In genomic region chr7:87824898-87825297, GRCm38 (mm10) we compare ENCODE assay signal across 26 mouse cellular contexts.
A peak's percentile ranks its signal among the peaks of the same experiment; 100 is the strongest.
DNase-seq lines count a peak whose midpoint lies in the region; TF ChIP-seq lines count a peak whose summit lies in the region.
"Had no signal": no experiment of that assay in that cellular context is flagged by ENCODE, and none has a peak within 500 bp of the region (broad histone marks: within the 10 kb centered on the region; RNA-seq: fewer than 3 reads in every experiment).

No protein-coding gene starts in this region.

- DNase-seq in heart, adult 11 months = peak; percentile 76
- DNase-seq in heart, postnatal 4 days = no peak
- DNase-seq in A20 (ENCODE audit: low read depth, low spot score) (peak; percentile 83), CH12.LX (ENCODE audit: extremely low read depth) (peak; percentile 86)
- DNase-seq in splenic B cell, adult 2 months (ENCODE audit: low read depth, low spot score) = peak; percentile 74
- DNase-seq in lung, postnatal 25 days (ENCODE audit: low spot score) = no peak
- DNase-seq in Muller cell, postnatal 12 days (ENCODE audit: inconsistent ontology term) = no peak
- DNase-seq: adrenal gland, adult 8-10 months; adrenal gland, postnatal 25 days; cerebellum, adult 11-12 months; cerebellum, adult 8-10 months; cerebellum, postnatal 10 days; cerebellum, postnatal 36 days; embryo, embryonic 11 days; forebrain, postnatal 0 days; gastrocnemius, adult 2 months; gastrocnemius, postnatal 14 days; heart, adult 18-20 months; heart, postnatal 10 days; heart, postnatal 36 days had no signal

- peaks cover 0 to 25% of the 10 kb centered on the region in 2 experiments; a peak in 2 of 4 replicates for H3K4me1 ChIP-seq in CH12.LX (ENCODE audit: control insufficient read depth in 1 of 2, insufficient read depth in 2 of 2)
- H3K4me1 ChIP-seq: embryonic facial prominence, embryonic 15.5 days; heart, embryonic 12.5 days; heart, embryonic 15.5 days had no signal

- H3K79me2 ChIP-seq in CH12.LX (replicated peaks; ENCODE audit: control insufficient read depth, extremely low read depth, insufficient read depth, poor library complexity, severe bottlenecking) = no peaks in the 10 kb centered on the region

- TF ChIP-seq RAD21 in CH12.LX (IDR thresholded peaks at IDR 0.05; ENCODE audit: low read depth, low read length) = peak; percentile 27

- H3K27me3 ChIP-seq in CH12.LX (replicated peaks) = no peaks in the 10 kb centered on the region
- H3K27me3 ChIP-seq in splenic B cell, adult 2 months (ENCODE audit: control insufficient read depth, insufficient read depth, low read length, poor library complexity, severe bottlenecking) = no peaks in the 10 kb centered on the region
- H3K27me3 ChIP-seq: embryonic facial prominence, embryonic 15.5 days; heart, embryonic 12.5 days; heart, embryonic 15.5 days had no signal

- no peak overlapping the region for H3K4me3 ChIP-seq in CH12.LX (replicated peaks in 1 of 3; ENCODE audit: low read depth in 2 of 3, low read length in 2 of 3, poor library complexity in 1 of 3)
- H3K4me3 ChIP-seq: embryonic facial prominence, embryonic 15.5 days; gastrocnemius, adult 2 months; heart, embryonic 12.5 days; heart, embryonic 15.5 days had no signal

- H3K9me3 ChIP-seq in CH12.LX (replicated peaks; ENCODE audit: low read length) = no peaks in the 10 kb centered on the region
- H3K9me3 ChIP-seq: embryonic facial prominence, embryonic 15.5 days; G1E; heart, embryonic 12.5 days; heart, embryonic 15.5 days had no signal

- no peak overlapping the region for H3K27ac ChIP-seq in CH12.LX (ENCODE audit: insufficient read depth, low read depth)
- H3K27ac ChIP-seq: embryonic facial prominence, embryonic 15.5 days; gastrocnemius, adult 2 months; heart, embryonic 15.5 days; hindbrain, embryonic 14.5 days; hindbrain, postnatal 0 days had no signal

- no peaks in the 10 kb centered on the region for H3K36me3 ChIP-seq in CH12.LX (replicated peaks in 1 of 2; ENCODE audit: control insufficient read depth in 1 of 2, insufficient read depth in 1 of 2, low read length in 1 of 2)
- no peaks in the 10 kb centered on the region for H3K36me3 ChIP-seq in splenic B cell, adult 2 months (ENCODE audit: control insufficient read depth, insufficient read depth, low read length, poor library complexity, severe bottlenecking)
- H3K36me3 ChIP-seq: embryonic facial prominence, embryonic 15.5 days; G1E; heart, embryonic 12.5 days; heart, embryonic 15.5 days had no signal

- no peak overlapping the region for H3K9ac ChIP-seq in CH12.LX (ENCODE audit: insufficient read depth, low read depth)
- H3K9ac ChIP-seq: embryonic facial prominence, embryonic 15.5 days; forebrain, postnatal 0 days; heart, embryonic 12.5 days; heart, embryonic 15.5 days; hindbrain, embryonic 14.5 days had no signal

- in situ Hi-C loops in CH12.LX (cut with MboI; ENCODE audit: low pct_ligation_motif_present, low pct_unique_long_range_greater_than_20kb, low sequenced_read_pairs) = no loop called here

- peak; percentile 98 for TF ChIP-seq EP300 in CH12.LX (IDR thresholded peaks at IDR 0.05; ENCODE audit: low read length)

- dilution Hi-C loops in CH12.LX (cut with MboI; ENCODE audit: extremely low pct_ligation_motif_present, extremely low pct_unique_long_range_greater_than_20kb, low sequenced_read_pairs) = no loop called here

- TF ChIP-seq CTCF in CH12.LX (conservative IDR thresholded peaks at IDR 0.05 in 1 of 2, IDR thresholded peaks at IDR 0.05 in 1 of 2; ENCODE audit: low read depth in 2 of 2, low read length in 2 of 2) = peak in 1 of 2 experiments; percentile 9; a peak in 1 of 4 replicates

- H3K4me2 ChIP-seq in CH12.LX (ENCODE audit: insufficient read depth, low read depth, poor library complexity, severe bottlenecking) = peak overlapping the region; percentile 74
- H3K4me2 ChIP-seq: embryonic facial prominence, embryonic 15.5 days; heart, embryonic 12.5 days; heart, embryonic 15.5 days; hindbrain, embryonic 14.5 days had no signal

- no peak for TF ChIP-seq POLR2A in CH12.LX (IDR thresholded peaks at IDR 0.05; ENCODE audit: low read depth, low read length)

TF ChIP-seq in CH12.LX, 34 proteins besides CTCF, POLR2A, EP300 and RAD21:
- TF ChIP-seq JUN (IDR thresholded peaks at IDR 0.05; ENCODE audit: insufficient read depth, low read depth, low read length) = peak; percentile 64
- peak; percentile 64; the same call in 1 of the 2 replicates for TF ChIP-seq MEF2A (IDR thresholded peaks at IDR 0.05; ENCODE audit: borderline replicate concordance, low read depth, low read length)
- TF ChIP-seq USF2 (conservative IDR thresholded peaks at IDR 0.05; ENCODE audit: low read depth, low read length) = no peak
- TF ChIP-seq E2F4 (IDR thresholded peaks at IDR 0.05; ENCODE audit: insufficient replicate concordance, low read depth, low read length) = peak; percentile 52; the same call in 1 of the 2 replicates
- peak; percentile 71; the same call in 1 of the 2 replicates for TF ChIP-seq CHD2 (IDR thresholded peaks at IDR 0.05; ENCODE audit: low read length)
- TF ChIP-seq MYC (IDR thresholded peaks at IDR 0.05; ENCODE audit: low read depth, low read length) = 0 out of 2 replicates have a peak, but pooled peaks have one; percentile 26
- no peak for TF ChIP-seq NRF1 (IDR thresholded peaks at IDR 0.05; ENCODE audit: low read depth, low read length)
- TF ChIP-seq MXI1 (IDR thresholded peaks at IDR 0.05; ENCODE audit: low read depth, low read length) = no peak
- no peak for TF ChIP-seq CHD1 (IDR thresholded peaks at IDR 0.05; ENCODE audit: low read depth, low read length)
- TF ChIP-seq KAT2A (IDR thresholded peaks at IDR 0.05; ENCODE audit: insufficient replicate concordance, low read length) = no peak
- TF ChIP-seq ZMIZ1 (IDR thresholded peaks at IDR 0.05; ENCODE audit: low read depth, low read length) = no peak
- TF ChIP-seq MAFK (IDR thresholded peaks at IDR 0.05; ENCODE audit: insufficient replicate concordance, low read length) = peak; percentile 61; the same call in 1 of the 2 replicates
- TF ChIP-seq USF1 (IDR thresholded peaks at IDR 0.05; ENCODE audit: low read depth, low read length) = no peak
- no peak for TF ChIP-seq HCFC1 (IDR thresholded peaks at IDR 0.05; ENCODE audit: low read depth, low read length)
- TF ChIP-seq JUND (conservative IDR thresholded peaks at IDR 0.05; ENCODE audit: low read depth, low read length) = peak; percentile 75
- no peak for TF ChIP-seq SMC3 (IDR thresholded peaks at IDR 0.05; ENCODE audit: low read depth, low read length)
- TF ChIP-seq TCF12 (IDR thresholded peaks at IDR 0.05; ENCODE audit: low read depth, low read length) = peak; percentile 63; the same call in 1 of the 2 replicates
- TF ChIP-seq ZC3H11A (IDR thresholded peaks at IDR 0.05; ENCODE audit: low read depth, low read length) = no peak
- no peak for TF ChIP-seq PAX5 (IDR thresholded peaks at IDR 0.05; ENCODE audit: low read length)
- peak; percentile 97 for TF ChIP-seq IRF4 (IDR thresholded peaks at IDR 0.05; ENCODE audit: low read depth, low read length)
- TF ChIP-seq UBTF (IDR thresholded peaks at IDR 0.05; ENCODE audit: low read depth, low read length) = no peak
- peak; percentile 90 for TF ChIP-seq ETS1 (conservative IDR thresholded peaks at IDR 0.05; ENCODE audit: low read depth, low read length)
- no peak for TF ChIP-seq GABPA (IDR thresholded peaks at IDR 0.05; ENCODE audit: insufficient replicate concordance, low read depth, low read length)
- peak; percentile 66; the same call in 1 of the 2 replicates for TF ChIP-seq BHLHE40 (IDR thresholded peaks at IDR 0.05; ENCODE audit: low read depth, low read length)
- TF ChIP-seq TBP (conservative IDR thresholded peaks at IDR 0.05; ENCODE audit: low read depth, low read length) = no peak
- TF ChIP-seq NELFE (IDR thresholded peaks at IDR 0.05; ENCODE audit: low read depth, low read length) = no peak
- TF ChIP-seq POLR2AphosphoS2 (IDR thresholded peaks at IDR 0.05; ENCODE audit: low read depth, low read length) = no peak
- TF ChIP-seq ELF1 (IDR thresholded peaks at IDR 0.05; ENCODE audit: low read depth, low read length) = no peak
- TF ChIP-seq MAZ (IDR thresholded peaks at IDR 0.05; ENCODE audit: low read depth, low read length) = 0 out of 2 replicates have a peak, but pooled peaks have one; percentile 17
- TF ChIP-seq RCOR1 (conservative IDR thresholded peaks at IDR 0.05; ENCODE audit: low read depth, low read length) = peak; percentile 80; the same call in 1 of the 2 replicates
- no peak for TF ChIP-seq ZKSCAN1 (IDR thresholded peaks at IDR 0.05; ENCODE audit: borderline replicate concordance, low read depth, low read length)
- TF ChIP-seq ZNF384 (IDR thresholded peaks at IDR 0.05; ENCODE audit: low read depth, low read length) = peak; percentile 25; the same call in 1 of the 2 replicates
- TF ChIP-seq MAX (IDR thresholded peaks at IDR 0.05; ENCODE audit: low read length) = no peak
- TF ChIP-seq SIN3A (IDR thresholded peaks at IDR 0.05; ENCODE audit: low read length) = peak; percentile 50; the same call in 1 of the 2 replicates

Comparison
In these comparisons a context has a peak if more than half of its experiments do, and no peak if none do; other contexts are left out.
1. DNase-seq: peak in heart, adult 11 months (single experiment), A20 (single experiment), CH12.LX (single experiment) and splenic B cell, adult 2 months (single experiment); none in heart, postnatal 4 days (single experiment), lung, postnatal 25 days (single experiment) and Muller cell, postnatal 12 days (single experiment).